Mouse (Mus musculus) layer of hippocampus, adult 2 months (tissue): ENCODE data around the gene Wasf3. TPM values are rescaled to one million over a fixed set of nuclear protein-coding genes. Genes with fewer than 3 reads are reported as not detected.
"Not testable (repeated sequence)": the region's sequence is repeated elsewhere in the genome, so short reads cannot be mapped to it uniquely, and the experiment has no call there.

Source experiments
- DNase-seq, 2 experiments: peaks; one replicate each; pipeline ENCODE4 v3.0.0; 2022; ENCODE audit warnings: low spot score in 2 of 2
- H3K27ac ChIP-seq: fragments of 200-600 bp; 2 replicates; pipeline ENCODE4 v1.8.1; 2022
- H3K4me3 ChIP-seq: fragments of 200-600 bp; 2 replicates; pipeline ENCODE4 v1.8.1; 2022; ENCODE audit warnings: mild to moderate bottlenecking
- CTCF ChIP-seq: fragments of 200-600 bp; conservative IDR thresholded peaks from 2 replicates; pipeline ENCODE4 v1.8.1; 2022; ENCODE audit warnings: antibody characterized with exemption, mild to moderate bottlenecking, moderate library complexity
- total RNA-seq, 2 experiments: library from RNA; stranded (reverse); gene quantifications; 2 replicates each; pipeline ENCODE4 v1.2.3; 2021

Wasf3 gene
- total RNA-seq, 2 experiments from 2014 or later = 103 to 107 TPM

DNA sequence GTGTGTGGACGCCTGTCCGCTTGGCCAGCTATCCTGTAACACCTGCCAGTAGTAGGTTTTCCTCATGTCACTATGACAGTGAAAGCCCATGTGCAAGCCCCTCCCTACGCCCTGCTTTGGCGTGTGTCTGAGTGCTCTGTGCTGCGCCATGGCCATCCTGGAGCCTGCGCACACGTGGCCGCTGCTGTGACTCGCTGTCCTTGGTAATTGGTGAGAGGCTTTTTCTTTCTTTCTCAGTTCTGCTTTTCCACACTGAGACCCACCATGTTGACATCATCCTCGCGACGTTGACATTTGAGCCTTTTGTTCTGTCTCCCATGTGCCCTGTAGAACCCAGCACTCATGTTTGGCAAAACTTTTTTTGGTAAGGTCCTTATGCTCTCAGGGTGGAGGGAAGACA, 87.0 kb downstream of the Wasf3 start:
- no peak for TF ChIP-seq CTCF
- Histone ChIP-seq H3K27ac (no peak overlapping the region), H3K4me3 (no peak overlapping the region)
- DNase-seq = no peak

DNA sequence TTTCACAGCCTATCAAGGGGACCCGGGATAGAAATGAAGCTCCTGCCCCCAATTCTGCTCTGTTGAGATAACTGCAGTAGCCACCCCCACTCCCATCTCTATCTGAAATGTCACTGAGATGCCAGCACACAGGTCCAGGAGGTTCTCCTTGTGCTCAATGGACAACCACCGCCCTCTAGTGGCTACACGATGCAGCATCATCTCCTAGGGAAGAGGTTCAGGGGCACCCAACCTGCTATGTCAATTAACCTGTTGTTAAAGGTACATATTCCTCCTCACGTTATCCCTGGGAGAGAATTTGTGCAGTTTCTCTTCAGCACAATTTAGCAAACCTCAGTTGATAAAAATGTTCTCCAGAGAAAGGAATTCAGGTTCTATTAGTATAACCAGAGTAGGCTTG, 94.8 kb downstream of the Wasf3 start:
- peak; percentile 77 for TF ChIP-seq CTCF
- DNase-seq = peak; percentile 48 to 51
- not testable (repeated sequence) for H3K27ac ChIP-seq

DNA sequence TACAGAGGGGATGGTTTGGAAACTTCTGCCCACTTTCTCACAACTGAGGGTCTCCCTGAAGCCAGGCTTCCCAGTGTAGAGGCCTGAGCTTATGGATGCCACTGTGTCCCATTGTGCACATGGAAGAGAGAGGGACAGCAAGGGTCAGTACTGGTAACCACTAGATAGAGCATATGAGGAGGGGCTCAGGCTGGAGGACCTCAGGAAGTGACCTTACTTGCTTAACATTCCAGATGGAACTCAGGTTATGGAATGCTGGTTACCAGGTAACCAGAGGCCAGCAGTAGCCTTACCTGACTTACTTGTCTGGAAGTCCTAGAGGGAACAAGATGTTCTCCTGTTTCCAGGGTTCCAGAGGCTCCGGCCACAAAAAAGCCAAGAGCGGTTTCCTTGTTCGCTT, 96.9 kb downstream of the Wasf3 start, which contains the start of gene Gm6408:
Gene Gm6408, plus strand, starts transcription at position 301 of the 400 bp plus-strand sequence.
- not testable (repeated sequence) for H3K27ac ChIP-seq, DNase-seq, H3K4me3 ChIP-seq

More for the DNA sequence above, 94.8 kb downstream of the Wasf3 start:
- H3K4me3 ChIP-seq = not testable (repeated sequence)

GRCm38 (mm10) chr5:146488959-146489358, 104.2 kb downstream of the Wasf3 start:
- H3K27ac ChIP-seq, H3K4me3 ChIP-seq: not testable (repeated sequence)
- peak in 1 of 2 experiments; percentile 60 for DNase-seq
- TF ChIP-seq CTCF = peak; percentile 66

GRCm38 (mm10) chr5:146491063-146491462, 106.3 kb downstream of the Wasf3 start, which contains the start of gene Gm6370:
Gene Gm6370, plus strand, starts transcription at chr5:146491363.
- not testable (repeated sequence) for H3K27ac ChIP-seq, DNase-seq, H3K4me3 ChIP-seq

- H3K27ac ChIP-seq, H3K4me3 ChIP-seq, DNase-seq: not testable (repeated sequence)
Observed at GRCm38 (mm10) chr5:146502099-146502498, 117.3 kb downstream of the Wasf3 start, which contains the start of gene 4930449I24Rik. Gene 4930449I24Rik, plus strand, starts transcription at chr5:146502399.

DNA sequence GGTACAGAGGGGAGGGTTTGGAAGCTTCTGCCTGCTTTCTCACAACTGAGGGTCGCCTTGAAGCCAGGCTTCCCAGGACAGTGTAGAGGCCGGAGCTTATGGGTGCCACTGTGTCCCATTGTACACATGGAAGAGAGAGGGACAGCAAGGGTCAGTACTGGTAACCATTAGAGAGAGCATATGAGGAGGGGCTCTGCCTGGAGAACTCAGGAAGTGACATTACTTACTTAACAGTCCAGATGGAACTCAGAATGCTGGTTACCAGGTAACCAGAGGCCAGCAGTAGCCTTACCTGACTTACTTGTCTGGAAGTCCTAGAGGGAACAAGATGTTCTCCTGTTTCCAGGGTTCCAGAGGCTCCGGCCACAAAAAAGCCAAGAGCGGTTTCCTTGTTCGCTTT, 129.0 kb downstream of the Wasf3 start, which contains the start of gene Gm3402:
Gene Gm3402, plus strand, starts transcription at position 301 of the 400 bp plus-strand sequence.
- H3K27ac ChIP-seq, DNase-seq, H3K4me3 ChIP-seq: not testable (repeated sequence)

Other genes with a start within 250 kb of the Wasf3 start
- not detected for gene Gm5565, start 224.4 kb upstream of the Wasf3 start, total RNA-seq
- not detected for gene Gm6309, start 214.3 kb upstream of the Wasf3 start, total RNA-seq
- gene 1700001J03Rik, start 199.7 kb upstream of the Wasf3 start, total RNA-seq = 1 to 10 TPM; 1.2 to 1.6 TPM
- 10 to 100 TPM; 64.6 to 70.8 TPM for gene Rnf6, start 163.4 kb upstream of the Wasf3 start, total RNA-seq
- gene Cdk8, start 153.8 kb upstream of the Wasf3 start, total RNA-seq = 10 to 100 TPM; 40.7 to 44.5 TPM
- gene Gm6408, start 97.0 kb downstream of the Wasf3 start, total RNA-seq = not detected
- gene Gm6370, start 106.4 kb downstream of the Wasf3 start, total RNA-seq = not detected
- not detected for gene 4930449I24Rik, start 117.4 kb downstream of the Wasf3 start, total RNA-seq
- gene Gm3402, start 129.1 kb downstream of the Wasf3 start, total RNA-seq = not detected
- gene Gm3404, start 140.8 kb downstream of the Wasf3 start, total RNA-seq = not detected
- gene Gm3409, start 152.7 kb downstream of the Wasf3 start, total RNA-seq = not detected
- not detected for gene Gm3415, start 171.2 kb downstream of the Wasf3 start, total RNA-seq
- gene Gpr12, start 200.3 kb downstream of the Wasf3 start, total RNA-seq = 10 to 100 TPM; 37.1 to 45.2 TPM